Mouse (Mus musculus): Measurements from ENCODE around the gene Auts2.

GRCm38 (mm10) chr5:131718013-131718412 lies 825.1 kb downstream of the Auts2 start:
- TF ChIP-seq TAL1 (IDR thresholded peaks at IDR 0.05; ENCODE audit: low read length) (no peak), GATA1 (IDR thresholded peaks at IDR 0.05; ENCODE audit: low read length) (no peak)
